Mouse (Mus musculus) adrenal gland, adult 8-10 months (tissue): ENCODE data around the gene Evi5. TPM values are rescaled to one million over a fixed set of nuclear protein-coding genes. Genes with fewer than 3 reads are reported as not detected.
"Not testable (repeated sequence)": the region's sequence is repeated elsewhere in the genome, so short reads cannot be mapped to it uniquely, and the experiment has no call there.

ENCODE experiments used
- DNase-seq: peaks from one replicate; pipeline ENCODE4 v3.0.0; 2022
- total RNA-seq, 4 experiments: library from RNA; stranded (reverse); gene quantifications; 2 replicates each; pipeline ENCODE4 v1.2.4; 2022

Gene Evi5
- total RNA-seq: 10 to 100 TPM; 66.8 to 73.3 (median 70.4) TPM

- DNase-seq: no peak
Measured at GRCm38 (mm10) chr5:107874561-107875260, at the start of gene Evi5. Gene Evi5 (minus strand): TSS chr5:107875107.

GRCm38 (mm10) chr5:107924564-107924963 lies 49.7 kb upstream of the Evi5 start:
- DNase-seq: no peak

GRCm38 (mm10) chr5:107922836-107923235 lies 47.9 kb upstream of the Evi5 start:
- no peak for DNase-seq

GRCm38 (mm10) chr5:107921400-107922252 lies 46.7 kb upstream of the Evi5 start:
- no peak for DNase-seq

GRCm38 (mm10) chr5:107915280-107915679 lies 40.4 kb upstream of the Evi5 start:
- DNase-seq: no peak

- no peak for DNase-seq
Measured at GRCm38 (mm10) chr5:107911012-107911411, 36.1 kb upstream of the Evi5 start.

GRCm38 (mm10) chr5:107910084-107910616 lies 35.2 kb upstream of the Evi5 start:
- DNase-seq: no peak

GRCm38 (mm10) chr5:107909668-107910067 lies 34.8 kb upstream of the Evi5 start:
- no peak for DNase-seq

- no peak for DNase-seq
Measured at GRCm38 (mm10) chr5:107908514-107909110, 33.7 kb upstream of the Evi5 start.

GRCm38 (mm10) chr5:107904325-107904724 lies 29.4 kb upstream of the Evi5 start:
- DNase-seq: no peak

- no peak for DNase-seq
Measured at GRCm38 (mm10) chr5:107901014-107901615, 26.2 kb upstream of the Evi5 start.

- DNase-seq: peak; percentile 92
Measured at GRCm38 (mm10) chr5:107900206-107901013, 25.5 kb upstream of the Evi5 start, which contains the start of gene Rpl5. Gene Rpl5 (plus strand): TSS chr5:107900502.

GRCm38 (mm10) chr5:107896265-107896664 lies 21.4 kb upstream of the Evi5 start:
- no peak for DNase-seq

GRCm38 (mm10) chr5:107894676-107895075 lies 19.8 kb upstream of the Evi5 start:
- no peak for DNase-seq

GRCm38 (mm10) chr5:107891515-107891914 lies 16.6 kb upstream of the Evi5 start:
- not testable (repeated sequence) for DNase-seq

- no peak for DNase-seq
Measured at GRCm38 (mm10) chr5:107889994-107890888, 15.3 kb upstream of the Evi5 start.

- DNase-seq: no peak
Measured at GRCm38 (mm10) chr5:107880710-107881109, 5.8 kb upstream of the Evi5 start.

GRCm38 (mm10) chr5:107877053-107877452 lies 2.1 kb upstream of the Evi5 start:
- DNase-seq: no peak

GRCm38 (mm10) chr5:107875261-107875611 lies 329 bp upstream of the Evi5 start:
- no peak for DNase-seq

GRCm38 (mm10) chr5:107873886-107874302 lies 1.0 kb downstream of the Evi5 start:
- DNase-seq: no peak

GRCm38 (mm10) chr5:107873330-107873729 lies 1.6 kb downstream of the Evi5 start:
- no peak for DNase-seq
